Mouse (Mus musculus) skeletal muscle tissue, postnatal 0 days (tissue): ENCODE data around the gene Btbd35f14. TPM values are rescaled to one million over a fixed set of nuclear protein-coding genes. Genes with fewer than 3 reads are reported as not detected.

Source experiments
- polyA plus RNA-seq: library from polyadenylated mRNA; unstranded; fragments of >200 nt; fragmentation: Nextera tagmentation; extraction: Ambion mirVana; gene quantifications from 2 replicates; pipeline ENCODE4 v1.2.1, GENCODE M21; 2015

Btbd35f14 gene
- not detected in 2 replicates for polyA plus RNA-seq

GRCm38 (mm10) chrX:33702249-33702648 lies at the start of gene Btbd35f14:
Btbd35f14 (minus strand) TSS chrX:33702349.

GRCm38 (mm10) chrX:33656872-33657271 lies 45.3 kb downstream of the Btbd35f14 start, which contains the start of gene Btbd35f13:
Btbd35f13 (plus strand) TSS chrX:33657172.

Other genes with a start within 250 kb of the Btbd35f14 start
- not detected in 2 replicates for gene Btbd35f15, start 125.0 kb downstream of the Btbd35f14 start, polyA plus RNA-seq
- not detected in 2 replicates for gene Btbd35f13, start 45.2 kb downstream of the Btbd35f14 start, polyA plus RNA-seq